Mouse (Mus musculus) G1E (cell line): ENCODE data around the gene Galns.

Source experiments
- CTCF ChIP-seq: IDR thresholded peaks from 2 replicates; pipeline ENCODE4 v1.5.1; 2012; ENCODE audit warnings: low read depth, low read length, inconsistent platforms, mixed read lengths
- GATA1 ChIP-seq: IDR thresholded peaks from 2 replicates; pipeline ENCODE4 v1.6.1; 2012; ENCODE audit warnings: borderline replicate concordance, low read length, inconsistent platforms, mixed read lengths
- TAL1 ChIP-seq: conservative IDR thresholded peaks from 2 replicates; pipeline ENCODE4 v1.6.1; 2012; ENCODE audit warnings: low read depth, low read length, inconsistent platforms, mixed read lengths

- TF ChIP-seq CTCF (no peak), GATA1 (no peak), TAL1 (no peak)
Observed at GRCm38 (mm10) chr8:122586171-122586570, 25.1 kb downstream of the Galns start.
